Comparison of ENCODE assay signal across 9 mouse cellular contexts in the genomic region with DNA sequence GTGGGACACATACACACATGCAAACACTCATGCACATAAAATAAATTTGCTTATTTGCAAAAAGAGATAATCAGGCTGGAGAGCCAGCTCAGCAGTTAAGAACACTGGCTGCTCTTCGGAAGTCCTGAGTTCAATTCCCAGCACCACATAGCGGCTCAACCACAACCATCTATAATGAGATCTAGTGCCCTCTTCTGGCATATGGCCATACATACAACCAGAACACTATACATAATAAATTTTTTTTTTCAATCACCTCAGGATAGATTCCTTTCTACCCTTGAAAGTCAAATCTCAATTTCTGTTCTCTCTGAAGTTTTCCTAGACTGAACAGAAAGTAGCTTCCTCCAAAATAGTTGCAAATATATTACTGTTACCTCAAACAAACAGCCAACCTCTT. TPM values are rescaled to one million over a fixed set of nuclear protein-coding genes. Genes with fewer than 3 reads are reported as not detected.
DNase-seq lines count a peak whose midpoint lies in the region; ATAC-seq lines count a peak whose summit lies in the region.
"Had no signal": no experiment of that assay in that cellular context is flagged by ENCODE, and none has a peak within 500 bp of the region (broad histone marks: within the 10 kb centered on the region; RNA-seq: fewer than 3 reads in every experiment).

No protein-coding gene starts in this region.

- no peaks in the 10 kb centered on the region; the same call in 1 of the 2 replicates for H3K27me3 ChIP-seq in kidney, embryonic 15.5 days
- H3K27me3 ChIP-seq in embryonic facial prominence, embryonic 13.5 days = 0 out of 2 replicates have a peak, but pooled peaks cover 3% of the 10 kb centered on the region
- H3K27me3 ChIP-seq in intestine, embryonic 14.5 days (replicated peaks; ENCODE audit: control insufficient read depth, insufficient read depth, low read length) = no peaks in the 10 kb centered on the region
- H3K27me3 ChIP-seq in midbrain, embryonic 15.5 days (replicated peaks) = no peaks in the 10 kb centered on the region

- peak overlapping the region; percentile 62 for H3K4me2 ChIP-seq in kidney, embryonic 15.5 days
- peak overlapping the region; percentile 91 for H3K4me2 ChIP-seq in embryonic facial prominence, embryonic 13.5 days
- peak overlapping the region; percentile 71 for H3K4me2 ChIP-seq in intestine, embryonic 14.5 days (ENCODE audit: low read length)
- peak overlapping the region; percentile 67 for H3K4me2 ChIP-seq in midbrain, embryonic 15.5 days

- H3K4me3 ChIP-seq in kidney, embryonic 15.5 days (replicated peaks) = peak overlapping the region; percentile 62
- H3K4me3 ChIP-seq in embryonic facial prominence, embryonic 13.5 days = peak overlapping the region; percentile 86
- peak overlapping the region; percentile 64; the same call in 1 of the 2 replicates for H3K4me3 ChIP-seq in intestine, embryonic 14.5 days (ENCODE audit: low read depth, low read length)
- peak overlapping the region; percentile 72 for H3K4me3 ChIP-seq in midbrain, embryonic 15.5 days

- no peak for ATAC-seq in kidney, embryonic 15.5 days (replicated peaks; ENCODE audit: low FRiP score)
- ATAC-seq in embryonic facial prominence, embryonic 13.5 days (ENCODE audit: insufficient number of reproducible peaks, insufficient read depth, low FRiP score, low TSS enrichment, low read depth) = no peak
- ATAC-seq in intestine, embryonic 14.5 days (replicated peaks; ENCODE audit: low FRiP score, low TSS enrichment, low read depth) = no peak
- ATAC-seq in midbrain, embryonic 15.5 days (replicated peaks) = no peak
- no peak for ATAC-seq in megakaryocyte progenitor cell, adult 5-6 weeks (replicated peaks; ENCODE audit: poor library complexity)
- no peak for ATAC-seq in CD4-positive, CD25-positive, alpha-beta regulatory T cell, adult 4 months

- no peaks in the 10 kb centered on the region for H3K9me3 ChIP-seq in kidney, embryonic 15.5 days (replicated peaks)
- H3K9me3 ChIP-seq in embryonic facial prominence, embryonic 13.5 days = no peaks in the 10 kb centered on the region
- H3K9me3 ChIP-seq in intestine, embryonic 14.5 days (ENCODE audit: control insufficient read depth, low read length) = no peaks in the 10 kb centered on the region
- no peaks in the 10 kb centered on the region for H3K9me3 ChIP-seq in midbrain, embryonic 15.5 days

- peaks cover 14% of the 10 kb centered on the region for H3K4me1 ChIP-seq in kidney, embryonic 15.5 days
- peaks cover 11% of the 10 kb centered on the region for H3K4me1 ChIP-seq in embryonic facial prominence, embryonic 13.5 days
- H3K4me1 ChIP-seq in intestine, embryonic 14.5 days (replicated peaks; ENCODE audit: control insufficient read depth, insufficient read depth, low read length) = 0 out of 2 replicates have a peak, but pooled peaks cover 4% of the 10 kb centered on the region
- peaks cover 10% of the 10 kb centered on the region for H3K4me1 ChIP-seq in midbrain, embryonic 15.5 days

- peaks cover 50% of the 10 kb centered on the region for H3K36me3 ChIP-seq in kidney, embryonic 15.5 days
- peaks cover 48% of the 10 kb centered on the region for H3K36me3 ChIP-seq in embryonic facial prominence, embryonic 13.5 days
- peaks cover 46% of the 10 kb centered on the region for H3K36me3 ChIP-seq in intestine, embryonic 14.5 days (ENCODE audit: control insufficient read depth, insufficient read depth, low read length)
- H3K36me3 ChIP-seq in midbrain, embryonic 15.5 days (replicated peaks) = peaks cover 41% of the 10 kb centered on the region

- WGBS in kidney, embryonic 15.5 days = 95% methylated on average over 2 of the region's 2 CpGs
- WGBS in embryonic facial prominence, embryonic 13.5 days = 96% methylated on average over 2 of the region's 2 CpGs
- WGBS in intestine, embryonic 14.5 days = 100% methylated on average over 2 of the region's 2 CpGs
- WGBS in midbrain, embryonic 15.5 days = 96% methylated on average over 2 of the region's 2 CpGs

- no peak for DNase-seq in kidney, postnatal 10 days
- no peak for DNase-seq in intestine, embryonic 14.5 days (ENCODE audit: low spot score)
- no peak for DNase-seq in adrenal gland, adult 18-20 months (ENCODE audit: low spot score in 2 of 2)

- H3K27ac ChIP-seq in kidney, embryonic 15.5 days = no peak overlapping the region
- H3K27ac ChIP-seq in embryonic facial prominence, embryonic 13.5 days = no peak overlapping the region
- no peak overlapping the region for H3K27ac ChIP-seq in intestine, embryonic 14.5 days (ENCODE audit: low read depth)
- no peak overlapping the region for H3K27ac ChIP-seq in midbrain, embryonic 15.5 days

- H3K9ac ChIP-seq in kidney, embryonic 15.5 days = peak overlapping the region; percentile 70; the same call in 1 of the 2 replicates
- peak overlapping the region; percentile 88; the same call in 1 of the 2 replicates for H3K9ac ChIP-seq in embryonic facial prominence, embryonic 13.5 days
- H3K9ac ChIP-seq in intestine, embryonic 14.5 days (ENCODE audit: low read length) = no peak overlapping the region
- no peak overlapping the region for H3K9ac ChIP-seq in midbrain, embryonic 15.5 days

RNA-seq across cellular contexts. Expression of gene Exoc7, which starts 1.6 kb away (rescaled TPM):
- 61.8 and 64.0 TPM in 2 replicates for polyA plus RNA-seq in kidney, embryonic 15.5 days (2015; fragmentation: Nextera tagmentation; extraction: Ambion mirVana)
- 71.7 and 79.4 TPM in 2 replicates for polyA plus RNA-seq in embryonic facial prominence, embryonic 13.5 days (2015; fragmentation: Nextera tagmentation; extraction: Ambion mirVana)
- 63.8 TPM in 2 replicates for polyA plus RNA-seq in intestine, embryonic 14.5 days (2014; fragmentation: Nextera tagmentation; extraction: Ambion mirVana)
- 109 and 110 TPM in 2 replicates for polyA plus RNA-seq in midbrain, embryonic 15.5 days (2015; fragmentation: Nextera tagmentation; extraction: Ambion mirVana)
- 29.1 and 44.3 TPM in 2 replicates for total RNA-seq in megakaryocyte progenitor cell, adult 5-6 weeks (2015)
- total RNA-seq in megakaryocyte progenitor cell, adult 5-6 weeks (2017) = 21.7 and 22.1 TPM in 2 replicates
- 10 to 100 TPM; 53.4 to 54.2 TPM for total RNA-seq in adrenal gland, adult 18-20 months (2021)
- polyA plus RNA-seq in CD4-positive, CD25-positive, alpha-beta regulatory T cell, adult 4 months (2017; shearing (Covaris generic)) = 100 to 1,000 TPM in 1 of 2 experiments, 10 to 100 TPM in 1; 98.4 to 123 TPM

RNA-seq across cellular contexts. Expression of gene Galr2, which starts 24.7 kb away (rescaled TPM):
- 0.22 and 0.32 TPM in 2 replicates for polyA plus RNA-seq in kidney, embryonic 15.5 days (2015; fragmentation: Nextera tagmentation; extraction: Ambion mirVana)
- polyA plus RNA-seq in embryonic facial prominence, embryonic 13.5 days (2015; fragmentation: Nextera tagmentation; extraction: Ambion mirVana) = 0.18 TPM in 1 of 2 replicates, not detected in the other
- polyA plus RNA-seq in intestine, embryonic 14.5 days (2014; fragmentation: Nextera tagmentation; extraction: Ambion mirVana) = 0.11 and 0.15 TPM in 2 replicates
- 0.45 and 0.57 TPM in 2 replicates for polyA plus RNA-seq in midbrain, embryonic 15.5 days (2015; fragmentation: Nextera tagmentation; extraction: Ambion mirVana)
- total RNA-seq in megakaryocyte progenitor cell, adult 5-6 weeks (2015) = not detected in 2 replicates
- not detected in 2 replicates for total RNA-seq in megakaryocyte progenitor cell, adult 5-6 weeks (2017)
- under 1 TPM; 0.20 to 0.29 TPM for total RNA-seq in adrenal gland, adult 18-20 months (2021)
- not detected for polyA plus RNA-seq in CD4-positive, CD25-positive, alpha-beta regulatory T cell, adult 4 months (2017; shearing (Covaris generic))
- total RNA-seq: hematopoietic stem cell, adult 5-6 weeks had no signal

RNA-seq across cellular contexts. Expression of gene Foxj1, which starts 29.8 kb away (rescaled TPM):
- polyA plus RNA-seq in kidney, embryonic 15.5 days (2015; fragmentation: Nextera tagmentation; extraction: Ambion mirVana) = 2.9 TPM in 2 replicates
- polyA plus RNA-seq in embryonic facial prominence, embryonic 13.5 days (2015; fragmentation: Nextera tagmentation; extraction: Ambion mirVana) = 0.80 and 1.4 TPM in 2 replicates
- polyA plus RNA-seq in intestine, embryonic 14.5 days (2014; fragmentation: Nextera tagmentation; extraction: Ambion mirVana) = 0.95 and 0.97 TPM in 2 replicates
- polyA plus RNA-seq in midbrain, embryonic 15.5 days (2015; fragmentation: Nextera tagmentation; extraction: Ambion mirVana) = 17.4 and 20.4 TPM in 2 replicates
- not detected in 2 replicates for total RNA-seq in megakaryocyte progenitor cell, adult 5-6 weeks (2015)
- total RNA-seq in megakaryocyte progenitor cell, adult 5-6 weeks (2017) = not detected in 2 replicates
- under 1 TPM; 0.10 to 0.13 TPM for total RNA-seq in adrenal gland, adult 18-20 months (2021)
- polyA plus RNA-seq in CD4-positive, CD25-positive, alpha-beta regulatory T cell, adult 4 months (2017; shearing (Covaris generic)) = not detected
- total RNA-seq: hematopoietic stem cell, adult 5-6 weeks had no signal

RNA-seq across cellular contexts. Expression of gene Srp68, which starts 31.4 kb away (rescaled TPM):
- polyA plus RNA-seq in kidney, embryonic 15.5 days (2015; fragmentation: Nextera tagmentation; extraction: Ambion mirVana) = 91.3 and 96.5 TPM in 2 replicates
- 95.2 and 97.5 TPM in 2 replicates for polyA plus RNA-seq in embryonic facial prominence, embryonic 13.5 days (2015; fragmentation: Nextera tagmentation; extraction: Ambion mirVana)
- polyA plus RNA-seq in intestine, embryonic 14.5 days (2014; fragmentation: Nextera tagmentation; extraction: Ambion mirVana) = 78.1 and 83.2 TPM in 2 replicates
- polyA plus RNA-seq in midbrain, embryonic 15.5 days (2015; fragmentation: Nextera tagmentation; extraction: Ambion mirVana) = 62.4 and 63.5 TPM in 2 replicates
- total RNA-seq in megakaryocyte progenitor cell, adult 5-6 weeks (2015) = 59.1 and 65.6 TPM in 2 replicates
- 63.1 and 67.3 TPM in 2 replicates for total RNA-seq in megakaryocyte progenitor cell, adult 5-6 weeks (2017)
- 10 to 100 TPM; 72.8 to 75.2 TPM for total RNA-seq in adrenal gland, adult 18-20 months (2021)
- polyA plus RNA-seq in CD4-positive, CD25-positive, alpha-beta regulatory T cell, adult 4 months (2017; shearing (Covaris generic)) = 10 to 100 TPM; 39.5 to 53.9 TPM

Comparison
In these comparisons a context has a peak if more than half of its experiments do, and no peak if none do; other contexts are left out.
1. H3K9ac ChIP-seq: peak in kidney, embryonic 15.5 days (single experiment) and embryonic facial prominence, embryonic 13.5 days (single experiment); none in intestine, embryonic 14.5 days (single experiment) and midbrain, embryonic 15.5 days (single experiment).
2. Peak in every context shown above with its lines, with median percentiles within 50 percentile points of each other: H3K4me2 ChIP-seq and H3K4me3 ChIP-seq.